Mouse (Mus musculus): ENCODE measurements at regions not wholly inside any gene's neighbourhood (a gene's known extent, or its start where the extent isn't known, plus 50 kb on each side); places are given as distances from the start of the nearest gene placed in this dataset.

DNA sequence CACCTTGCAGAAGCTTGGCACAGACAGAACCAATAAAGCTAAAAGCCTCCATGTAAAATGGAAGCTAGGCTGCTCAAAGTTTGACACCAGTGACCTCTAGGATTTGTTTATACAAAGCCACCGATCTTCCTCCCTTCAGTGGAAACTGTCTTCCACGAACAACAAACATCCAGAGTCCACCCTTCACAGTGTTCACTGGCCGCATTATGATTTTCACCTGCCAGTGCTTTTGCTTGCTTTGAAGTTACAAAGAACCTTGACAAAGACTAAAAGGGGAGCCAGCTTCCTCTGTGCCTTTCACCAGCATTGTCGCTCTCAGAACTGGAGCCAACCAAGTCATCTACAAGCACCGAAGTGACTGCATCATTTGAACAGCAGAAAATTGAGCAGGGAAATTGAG, 56.8 kb upstream of the Ghr start:
- Histone ChIP-seq H3K36me3 (ENCODE audit: control insufficient read depth, insufficient read depth, low read length) (no peaks in the 10 kb centered on the region), H3K4me1 (ENCODE audit: control insufficient read depth, insufficient read depth, low read length) (no peaks in the 10 kb centered on the region), H3K4me3 (ENCODE audit: insufficient read depth, low read depth, low read length) (no peak overlapping the region), H3K27ac (ENCODE audit: insufficient read depth, low read depth, low read length) (no peak overlapping the region), H3K27me3 (replicated peaks; ENCODE audit: control insufficient read depth, insufficient read depth, low read length) (no peaks in the 10 kb centered on the region; the same call in 1 of the 2 replicates)
- DNase-seq = no peak
- WGBS = 63% methylated on average over 5 of the region's 5 CpGs
- TF ChIP-seq CTCF (conservative IDR thresholded peaks at IDR 0.05; ENCODE audit: insufficient read depth, insufficient read length, low read depth, low read length) (no peak), POLR2A (IDR thresholded peaks at IDR 0.05; ENCODE audit: low read depth, low read length) (no peak)

Measured in kidney, adult 2 months (tissue).